Mouse (Mus musculus) cerebellum, adult 9-11 months (tissue): ENCODE results near the gene Lin7b.

Experiments
- DNase-seq: peaks from one replicate; pipeline ENCODE4 v3.0.0; 2022

The Lin7b gene

GRCm38 (mm10) chr7:45346905-45347304 lies 23.5 kb downstream of the Lin7b start:
- DNase-seq: peak; percentile 21

- DNase-seq: no peak
These were observed 26.8 kb downstream of the Lin7b start for GRCm38 (mm10) chr7:45343543-45343942.

- DNase-seq: no peak
These were observed 28.3 kb downstream of the Lin7b start for GRCm38 (mm10) chr7:45342081-45342480.

GRCm38 (mm10) chr7:45341303-45341702 lies 29.1 kb downstream of the Lin7b start:
- DNase-seq: peak; percentile 76

GRCm38 (mm10) chr7:45340669-45341068 lies 29.7 kb downstream of the Lin7b start:
- peak; percentile 56 for DNase-seq

- DNase-seq: no peak
These were observed 30.3 kb downstream of the Lin7b start for GRCm38 (mm10) chr7:45340066-45340442.

GRCm38 (mm10) chr7:45339410-45340065 lies 30.8 kb downstream of the Lin7b start:
- peak; percentile 83 for DNase-seq

- peak; percentile 66 for DNase-seq
These were observed 32.0 kb downstream of the Lin7b start for GRCm38 (mm10) chr7:45338161-45338911.

- peak; percentile 49 for DNase-seq
These were observed 32.9 kb downstream of the Lin7b start for GRCm38 (mm10) chr7:45337469-45337868.

- DNase-seq: no peak
These were observed 34.1 kb downstream of the Lin7b start for GRCm38 (mm10) chr7:45336319-45336718.

GRCm38 (mm10) chr7:45335056-45335455 lies 35.3 kb downstream of the Lin7b start, which contains the start of gene Hrc:
Hrc (plus strand) TSS chr7:45335290.
- DNase-seq: no peak

- DNase-seq: no peak
These were observed 35.8 kb downstream of the Lin7b start for GRCm38 (mm10) chr7:45334605-45335004.

GRCm38 (mm10) chr7:45333431-45333982 lies 36.9 kb downstream of the Lin7b start, which contains the start of gene Trpm4:
Trpm4 (minus strand) TSS chr7:45333780.
- DNase-seq: peak; percentile 70

GRCm38 (mm10) chr7:45332685-45333425 lies 37.5 kb downstream of the Lin7b start:
- peak; percentile 60 for DNase-seq

GRCm38 (mm10) chr7:45331502-45331901 lies 38.9 kb downstream of the Lin7b start:
- no peak for DNase-seq

- DNase-seq: no peak
These were observed 41.4 kb downstream of the Lin7b start for GRCm38 (mm10) chr7:45328841-45329475.

- no peak for DNase-seq
These were observed 44.6 kb downstream of the Lin7b start for GRCm38 (mm10) chr7:45325800-45326199.

- DNase-seq: no peak
These were observed 47.3 kb downstream of the Lin7b start for GRCm38 (mm10) chr7:45323069-45323468.

GRCm38 (mm10) chr7:45322245-45322644 lies 48.1 kb downstream of the Lin7b start:
- no peak for DNase-seq
